Mouse (Mus musculus) G1E (cell line): ENCODE data around the gene Zfp143. TPM values are rescaled to one million over a fixed set of nuclear protein-coding genes. Genes with fewer than 3 reads are reported as not detected.
A peak's percentile ranks its signal among the peaks of the same experiment; 100 is the strongest.
"Not testable (repeated sequence)": the region's sequence is repeated elsewhere in the genome, so short reads cannot be mapped to it uniquely, and the experiment has no call there.

Experiments used
- ATAC-seq: 2 replicates; pipeline ENCODE4 v1.8.0; 2016; ENCODE audit warnings: mild to moderate bottlenecking; ENCODE audit not compliant: insufficient number of reproducible peaks, poor library complexity, low FRiP score, severe bottlenecking; ENCODE audit errors: extremely low read depth
- DNase-seq: peaks from one replicate; pipeline ENCODE4 v3.0.0; 2012; ENCODE audit warnings: low spot score
- H3K27me3 ChIP-seq: 2 replicates; pipeline ENCODE4 v1.6.1; 2012; ENCODE audit warnings: mild to moderate bottlenecking, low read length, inconsistent platforms; ENCODE audit not compliant: insufficient read depth
- H3K36me3 ChIP-seq: replicated peaks from 2 replicates; pipeline ENCODE3; 2012; ENCODE audit warnings: mild to moderate bottlenecking, inconsistent platforms
- H3K4me1 ChIP-seq: 2 replicates; pipeline ENCODE4 v1.6.1; 2012; ENCODE audit warnings: low read depth, low read length, inconsistent platforms, mixed read lengths; ENCODE audit not compliant: insufficient read depth
- H3K4me3 ChIP-seq: 2 replicates; pipeline ENCODE4 v1.5.1; 2012; ENCODE audit warnings: low read depth, mild to moderate bottlenecking, inconsistent platforms, low read length, moderate library complexity, mixed read lengths
- H3K9me3 ChIP-seq: replicated peaks from 2 replicates; pipeline ENCODE4 v1.6.1; 2012; ENCODE audit warnings: inconsistent platforms
- CTCF ChIP-seq: IDR thresholded peaks from 2 replicates; pipeline ENCODE4 v1.5.1; 2012; ENCODE audit warnings: low read depth, low read length, inconsistent platforms, mixed read lengths
- GATA1 ChIP-seq: IDR thresholded peaks from 2 replicates; pipeline ENCODE4 v1.6.1; 2012; ENCODE audit warnings: borderline replicate concordance, low read length, inconsistent platforms, mixed read lengths
- GATA2 ChIP-seq: IDR thresholded peaks from 2 replicates; pipeline ENCODE4 v1.6.1; 2012; ENCODE audit warnings: low read depth, low read length, inconsistent platforms, borderline replicate concordance
- POLR2AphosphoS5 ChIP-seq: IDR thresholded peaks from 2 replicates; pipeline ENCODE4 v1.6.1; 2012; ENCODE audit warnings: low read depth, low read length, inconsistent platforms; ENCODE audit not compliant: insufficient replicate concordance
- TAL1 ChIP-seq: conservative IDR thresholded peaks from 2 replicates; pipeline ENCODE4 v1.6.1; 2012; ENCODE audit warnings: low read depth, low read length, inconsistent platforms, mixed read lengths
- polyA plus RNA-seq: library from polyadenylated mRNA; stranded (reverse); fragments of >175 nt; gene quantifications from 2 replicates; pipeline ENCODE4 v1.2.3, GENCODE M21; 2012
- total RNA-seq, 2 experiments: library from RNA; stranded (forward) in 1 of 2; stranded (reverse) in 1 of 2; fragments of 200-1000 nt in 1 of 2; fragments of >200 nt in 1 of 2; fragmentation: Nextera tagmentation in 1 of 2; gene quantifications; 2 replicates each; pipeline ENCODE4 v1.2.3; 2014 to 2017

Gene Zfp143
- total and polyA plus RNA-seq, 3 experiments, result 1.6 to 53.8 (median 34.8) TPM

DNA sequence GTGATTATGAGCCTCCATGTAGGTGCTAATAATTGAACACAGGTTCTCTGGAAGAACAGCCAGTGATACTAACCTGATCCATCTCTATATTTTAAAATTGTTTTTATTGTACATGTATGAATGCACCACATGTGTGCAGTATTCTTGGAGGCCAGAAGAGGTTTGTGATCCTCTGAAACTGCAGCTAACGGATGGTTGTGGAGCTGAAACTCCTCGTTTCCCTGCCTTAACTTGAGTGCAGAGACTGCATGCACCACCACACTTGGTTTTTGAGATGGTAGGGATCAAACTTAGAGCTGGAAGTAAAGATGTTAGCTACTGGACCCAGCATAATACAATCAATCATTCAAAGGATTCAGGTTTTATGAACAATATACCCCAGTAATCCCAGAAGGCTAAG lies 34.4 kb upstream of the Zfp143 start:
- TF ChIP-seq GATA2, result no peak
- no peak for TF ChIP-seq GATA1
- TF ChIP-seq TAL1, result no peak
- no peak for TF ChIP-seq CTCF
- no peak for TF ChIP-seq POLR2AphosphoS5
- Histone ChIP-seq H3K4me3 (no peak overlapping the region), H3K36me3 (peaks cover 67% of the 10 kb centered on the region), H3K27me3 (no peaks in the 10 kb centered on the region), H3K4me1 (peaks cover 18% of the 10 kb centered on the region; the same call in 1 of the 2 replicates), H3K9me3 (no peaks in the 10 kb centered on the region)
- ATAC-seq, result no peak
- no peak for DNase-seq

- Histone ChIP-seq H3K4me3 (no peak overlapping the region), H3K9me3 (no peaks in the 10 kb centered on the region), H3K27me3 (no peaks in the 10 kb centered on the region), H3K36me3 (peaks cover 75% of the 10 kb centered on the region), H3K4me1 (peaks cover 8% of the 10 kb centered on the region; the same call in 1 of the 2 replicates)
- ATAC-seq (no peak), DNase-seq (no peak)
- TF ChIP-seq TAL1, result no peak
- no peak for TF ChIP-seq POLR2AphosphoS5
- no peak for TF ChIP-seq GATA2
- no peak for TF ChIP-seq CTCF
- no peak for TF ChIP-seq GATA1
Observed at GRCm38 (mm10) chr7:110028826-110029225, 32.2 kb upstream of the Zfp143 start.

- TF ChIP-seq GATA1 (no peak), TAL1 (no peak), GATA2 (no peak), POLR2AphosphoS5 (no peak), CTCF (no peak)
- Histone ChIP-seq H3K27me3 (no peaks in the 10 kb centered on the region), H3K4me1 (peaks cover 5% of the 10 kb centered on the region; the same call in 1 of the 2 replicates), H3K36me3 (peaks cover 78% of the 10 kb centered on the region), H3K4me3 (no peak overlapping the region), H3K9me3 (no peaks in the 10 kb centered on the region)
- DNase-seq, result no peak
- ATAC-seq, result no peak
Observed at GRCm38 (mm10) chr7:110030342-110030741, 30.7 kb upstream of the Zfp143 start.

GRCm38 (mm10) chr7:110057723-110058122 lies 3.3 kb upstream of the Zfp143 start:
- ATAC-seq, result not testable (repeated sequence)
- H3K36me3 ChIP-seq, result peaks cover 66% of the 10 kb centered on the region

GRCm38 (mm10) chr7:110059092-110059785 lies 1.8 kb upstream of the Zfp143 start:
- H3K9me3 ChIP-seq, result no peaks in the 10 kb centered on the region
- no peaks in the 10 kb centered on the region for H3K27me3 ChIP-seq
- no peak overlapping the region for H3K4me3 ChIP-seq
- ATAC-seq (no peak), DNase-seq (no peak)
- peaks cover 33% of the 10 kb centered on the region for H3K4me1 ChIP-seq
- peaks cover 61% of the 10 kb centered on the region for H3K36me3 ChIP-seq
- TF ChIP-seq CTCF, result no peak
- no peak for TF ChIP-seq TAL1
- TF ChIP-seq POLR2AphosphoS5, result no peak

More at GRCm38 (mm10) chr7:110057723-110058122, 3.3 kb upstream of the Zfp143 start:
- not testable (repeated sequence) for H3K9me3 ChIP-seq, H3K27me3 ChIP-seq, DNase-seq, H3K4me3 ChIP-seq
- peaks cover 18% of the 10 kb centered on the region for H3K4me1 ChIP-seq

DNA sequence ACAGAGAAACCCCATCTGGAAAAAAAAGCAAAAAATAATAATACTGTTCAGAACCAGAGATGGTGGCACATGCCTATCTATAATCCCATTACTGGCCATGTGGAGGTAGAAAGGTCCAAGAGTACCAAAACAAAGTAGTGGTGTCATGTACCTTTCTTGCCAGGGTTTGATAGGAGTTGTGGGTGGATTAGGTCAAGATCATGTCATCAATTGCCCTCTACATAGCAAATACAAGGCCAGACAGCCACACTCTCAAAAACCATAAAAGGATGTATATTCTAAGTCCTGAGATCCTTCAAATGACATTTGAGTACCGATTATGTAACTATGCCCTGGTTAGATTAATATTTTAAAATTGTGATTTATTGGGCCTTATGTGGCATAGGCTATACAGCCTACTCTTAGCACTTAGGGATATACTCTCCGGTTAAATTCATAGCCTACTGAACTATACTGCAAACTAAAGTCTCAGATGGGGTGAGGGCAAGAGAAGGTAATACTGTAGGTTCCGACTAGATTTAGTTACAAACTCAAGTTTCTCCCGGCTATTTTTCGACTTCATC lies 830 bp upstream of the Zfp143 start:
- Histone ChIP-seq H3K36me3 (peaks cover 52% of the 10 kb centered on the region), H3K27me3 (no peaks in the 10 kb centered on the region), H3K9me3 (no peaks in the 10 kb centered on the region), H3K4me3 (peak overlapping the region; percentile 89), H3K4me1 (peaks cover 33% of the 10 kb centered on the region)
- DNase-seq, result no peak
- TF ChIP-seq POLR2AphosphoS5 (no peak), GATA2 (no peak), GATA1 (no peak), TAL1 (no peak)
- no peak for ATAC-seq
